Mouse (Mus musculus): ENCODE measurements around the gene Trpv2. TPM values are rescaled to one million over a fixed set of nuclear protein-coding genes. Genes with fewer than 3 reads are reported as not detected.

Gene Trpv2
- total and polyA plus RNA-seq, 2 experiments from 2014 or later = 31.0 to 55.4 TPM

GRCm38 (mm10) chr11:62554934-62555517, 19.3 kb upstream of the Trpv2 start:
- peak overlapping the region; percentile 89 for H3K4me2 ChIP-seq (ENCODE audit: low read depth, low read length, poor library complexity, severe bottlenecking)
- TF ChIP-seq CTCF (IDR thresholded peaks at IDR 0.05) = no peak
- no peaks in the 10 kb centered on the region for H3K27me3 ChIP-seq (ENCODE audit: insufficient read depth, low read length)
- ATAC-seq (ENCODE audit: low FRiP score) (no peak), DNase-seq (ENCODE audit: low spot score) (no peak)
- H3K36me3 ChIP-seq (ENCODE audit: insufficient read depth, low read length) = peaks cover 6% of the 10 kb centered on the region; the same call in 1 of the 2 replicates
- no peak overlapping the region for H3K27ac ChIP-seq (ENCODE audit: low read depth, low read length)
- H3K4me1 ChIP-seq (ENCODE audit: insufficient read depth, low read length) = peaks cover 19% of the 10 kb centered on the region
- peak overlapping the region; percentile 46; the same call in 1 of the 2 replicates for H3K4me3 ChIP-seq (ENCODE audit: low read depth, low read length)
- no peak overlapping the region for H3K9ac ChIP-seq (replicated peaks; ENCODE audit: low read length, poor library complexity, severe bottlenecking)
- no peaks in the 10 kb centered on the region for H3K9me3 ChIP-seq (ENCODE audit: low read length)

DNA sequence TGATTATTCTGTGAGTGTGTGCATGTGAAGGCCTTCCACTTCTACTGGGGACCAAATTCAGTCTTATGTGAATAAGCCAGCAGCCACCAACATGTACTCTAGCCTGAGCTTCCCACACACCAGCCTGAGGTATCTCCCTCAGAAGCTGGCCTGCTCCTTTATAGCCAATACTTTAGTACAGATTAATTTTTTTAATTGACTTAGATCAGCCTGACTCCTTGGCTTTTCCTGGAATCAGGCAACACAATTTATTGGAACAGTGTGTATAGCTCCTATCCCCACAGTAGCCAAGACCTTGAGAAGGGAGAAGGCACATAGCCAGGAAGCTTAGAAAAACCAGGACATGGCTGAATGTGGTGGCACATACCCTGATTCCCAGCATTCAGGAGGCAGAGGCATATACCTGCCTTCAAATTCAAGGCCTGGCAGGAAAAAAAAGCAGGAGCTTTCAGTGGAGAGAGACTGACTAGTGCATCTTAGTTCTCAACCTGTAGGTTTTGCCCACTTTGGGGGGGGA, 18.3 kb upstream of the Trpv2 start:
- Histone ChIP-seq H3K27me3 (ENCODE audit: insufficient read depth, low read length) (no peaks in the 10 kb centered on the region), H3K27ac (ENCODE audit: low read depth, low read length) (no peak overlapping the region), H3K4me3 (ENCODE audit: low read depth, low read length) (no peak overlapping the region), H3K9me3 (ENCODE audit: low read length) (no peaks in the 10 kb centered on the region), H3K9ac (replicated peaks; ENCODE audit: low read length, poor library complexity, severe bottlenecking) (no peak overlapping the region), H3K4me2 (ENCODE audit: low read depth, low read length, poor library complexity, severe bottlenecking) (no peak overlapping the region), H3K4me1 (ENCODE audit: insufficient read depth, low read length) (peaks cover 19% of the 10 kb centered on the region), H3K36me3 (ENCODE audit: insufficient read depth, low read length) (peaks cover 6% of the 10 kb centered on the region; the same call in 1 of the 2 replicates)
- no peak for DNase-seq (ENCODE audit: low spot score)
- no peak for TF ChIP-seq CTCF (IDR thresholded peaks at IDR 0.05)
- no peak for ATAC-seq (ENCODE audit: low FRiP score)

DNA sequence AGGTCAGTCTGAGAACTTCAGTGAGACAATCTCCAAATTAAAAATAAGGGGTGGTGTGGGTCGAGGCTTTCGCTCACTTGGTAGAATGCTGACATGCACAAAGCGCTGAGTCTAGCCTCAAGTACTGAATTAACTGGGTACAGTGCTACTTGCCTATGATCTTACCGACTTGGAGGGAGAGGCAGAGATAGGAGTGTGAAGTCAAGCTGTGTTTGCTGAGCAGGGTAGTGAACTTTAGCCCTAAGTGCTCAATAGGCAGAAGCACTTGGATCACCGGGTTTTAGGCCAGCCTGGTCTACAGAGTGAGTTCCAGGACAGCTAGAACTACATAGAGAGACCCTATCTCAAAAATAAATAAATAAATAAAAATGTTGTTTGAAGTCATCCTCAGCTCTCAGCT, 17.1 kb upstream of the Trpv2 start:
- Histone ChIP-seq H3K27ac (ENCODE audit: low read depth, low read length) (no peak overlapping the region), H3K9ac (replicated peaks; ENCODE audit: low read length, poor library complexity, severe bottlenecking) (no peak overlapping the region), H3K4me2 (ENCODE audit: low read depth, low read length, poor library complexity, severe bottlenecking) (no peak overlapping the region), H3K9me3 (ENCODE audit: low read length) (no peaks in the 10 kb centered on the region), H3K4me1 (ENCODE audit: insufficient read depth, low read length) (peaks cover 19% of the 10 kb centered on the region), H3K36me3 (ENCODE audit: insufficient read depth, low read length) (peaks cover 6% of the 10 kb centered on the region; the same call in 1 of the 2 replicates), H3K4me3 (ENCODE audit: low read depth, low read length) (no peak overlapping the region), H3K27me3 (ENCODE audit: insufficient read depth, low read length) (no peaks in the 10 kb centered on the region)
- WGBS = 72% methylated on average over 5 of the region's 5 CpGs
- TF ChIP-seq CTCF (IDR thresholded peaks at IDR 0.05) = no peak
- DNase-seq (ENCODE audit: low spot score) = no peak
- no peak for ATAC-seq (ENCODE audit: low FRiP score)

GRCm38 (mm10) chr11:62558152-62558551, 16.1 kb upstream of the Trpv2 start:
- no peak for DNase-seq (ENCODE audit: low spot score)
- Histone ChIP-seq H3K4me3 (ENCODE audit: low read depth, low read length) (no peak overlapping the region), H3K9ac (replicated peaks; ENCODE audit: low read length, poor library complexity, severe bottlenecking) (no peak overlapping the region), H3K9me3 (ENCODE audit: low read length) (no peaks in the 10 kb centered on the region), H3K36me3 (ENCODE audit: insufficient read depth, low read length) (peaks cover 6% of the 10 kb centered on the region; the same call in 1 of the 2 replicates), H3K4me1 (ENCODE audit: insufficient read depth, low read length) (peaks cover 19% of the 10 kb centered on the region), H3K4me2 (ENCODE audit: low read depth, low read length, poor library complexity, severe bottlenecking) (no peak overlapping the region), H3K27ac (ENCODE audit: low read depth, low read length) (no peak overlapping the region), H3K27me3 (ENCODE audit: insufficient read depth, low read length) (no peaks in the 10 kb centered on the region)
- no peak for ATAC-seq (ENCODE audit: low FRiP score)
- 66% methylated on average over 2 of the region's 2 CpGs for WGBS
- TF ChIP-seq CTCF (IDR thresholded peaks at IDR 0.05) = no peak

GRCm38 (mm10) chr11:62558961-62559646, 15.2 kb upstream of the Trpv2 start:
- H3K4me1 ChIP-seq (ENCODE audit: insufficient read depth, low read length) = peaks cover 10% of the 10 kb centered on the region
- H3K9me3 ChIP-seq (ENCODE audit: low read length) = no peaks in the 10 kb centered on the region
- no peak for DNase-seq (ENCODE audit: low spot score)
- no peak overlapping the region for H3K4me2 ChIP-seq (ENCODE audit: low read depth, low read length, poor library complexity, severe bottlenecking)
- H3K9ac ChIP-seq (replicated peaks; ENCODE audit: low read length, poor library complexity, severe bottlenecking) = no peak overlapping the region
- H3K36me3 ChIP-seq (ENCODE audit: insufficient read depth, low read length) = peaks cover 2% of the 10 kb centered on the region; the same call in 1 of the 2 replicates
- WGBS = 66% methylated on average over 6 of the region's 6 CpGs
- ATAC-seq (ENCODE audit: low FRiP score) = no peak
- no peak overlapping the region for H3K4me3 ChIP-seq (ENCODE audit: low read depth, low read length)
- H3K27ac ChIP-seq (ENCODE audit: low read depth, low read length) = no peak overlapping the region
- no peaks in the 10 kb centered on the region for H3K27me3 ChIP-seq (ENCODE audit: insufficient read depth, low read length)
- no peak for TF ChIP-seq CTCF (IDR thresholded peaks at IDR 0.05)

- Histone ChIP-seq H3K4me1 (ENCODE audit: insufficient read depth, low read length) (no peaks in the 10 kb centered on the region), H3K4me2 (ENCODE audit: low read depth, low read length, poor library complexity, severe bottlenecking) (peak overlapping the region; percentile 50), H3K27ac (ENCODE audit: low read depth, low read length) (no peak overlapping the region), H3K9ac (replicated peaks; ENCODE audit: low read length, poor library complexity, severe bottlenecking) (no peak overlapping the region), H3K36me3 (ENCODE audit: insufficient read depth, low read length) (no peaks in the 10 kb centered on the region), H3K9me3 (ENCODE audit: low read length) (no peaks in the 10 kb centered on the region), H3K4me3 (ENCODE audit: low read depth, low read length) (peak overlapping the region; percentile 28; the same call in 1 of the 2 replicates), H3K27me3 (ENCODE audit: insufficient read depth, low read length) (no peaks in the 10 kb centered on the region)
- 36% methylated on average over 43 of the region's 43 CpGs for WGBS
- DNase-seq (ENCODE audit: low spot score) = no peak
- no peak for TF ChIP-seq CTCF (IDR thresholded peaks at IDR 0.05)
- ATAC-seq (ENCODE audit: low FRiP score) = no peak
These were observed 13.7 kb upstream of the Trpv2 start for GRCm38 (mm10) chr11:62560463-62561016.
